Mouse (Mus musculus): ENCODE measurements at regions not wholly inside any gene's neighbourhood (a gene's known extent, or its start where the extent isn't known, plus 50 kb on each side); places are given as distances from the start of the nearest gene placed in this dataset.

- TF ChIP-seq POLR2A (IDR thresholded peaks at IDR 0.05; ENCODE audit: low read depth, low read length) (no peak), CTCF (IDR thresholded peaks at IDR 0.05; ENCODE audit: extremely low read depth, insufficient read depth, insufficient read length, insufficient replicate concordance) (no peak)
Observed at GRCm38 (mm10) chr1:64295051-64295450, 173.0 kb upstream of the Klf7 start.

Measured in spleen, adult 2 months (tissue).